Mouse (Mus musculus): ENCODE data around the gene Rpp25. TPM values are rescaled to one million over a fixed set of nuclear protein-coding genes. Genes with fewer than 3 reads are reported as not detected.

The Rpp25 gene
- total RNA-seq, 2 experiments from 2014 or later = 16.9 to 18.5 TPM

DNA sequence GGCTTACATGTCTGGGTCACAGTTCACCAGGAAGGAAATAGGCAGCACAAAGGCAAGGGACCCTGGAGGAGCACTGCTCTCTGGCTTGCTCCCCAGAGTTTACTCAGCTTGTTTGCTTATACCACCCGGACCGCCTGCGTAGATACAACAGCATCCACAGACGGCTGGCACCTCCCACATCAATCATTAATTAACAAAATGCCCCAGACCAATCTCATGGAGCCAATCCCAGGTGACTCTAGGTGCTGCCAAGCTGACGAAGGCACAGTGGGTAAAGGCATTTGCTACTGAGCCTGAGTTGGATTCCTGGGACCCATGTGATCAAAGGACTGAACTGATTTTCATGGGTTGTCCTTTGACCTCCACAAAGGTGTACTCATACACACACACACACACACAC is 6.6 kb upstream of the Rpp25 start:
- H3K4me3 ChIP-seq = no peak overlapping the region
- intact Hi-C loops (cut with DNase I) = no loop called here
- DNase-seq (ENCODE audit: extremely low spot score in 1 of 2, low spot score in 2 of 2) = no peak
- TF ChIP-seq CTCF (IDR thresholded peaks at IDR 0.05) = no peak
- no peak overlapping the region for H3K27ac ChIP-seq

DNA sequence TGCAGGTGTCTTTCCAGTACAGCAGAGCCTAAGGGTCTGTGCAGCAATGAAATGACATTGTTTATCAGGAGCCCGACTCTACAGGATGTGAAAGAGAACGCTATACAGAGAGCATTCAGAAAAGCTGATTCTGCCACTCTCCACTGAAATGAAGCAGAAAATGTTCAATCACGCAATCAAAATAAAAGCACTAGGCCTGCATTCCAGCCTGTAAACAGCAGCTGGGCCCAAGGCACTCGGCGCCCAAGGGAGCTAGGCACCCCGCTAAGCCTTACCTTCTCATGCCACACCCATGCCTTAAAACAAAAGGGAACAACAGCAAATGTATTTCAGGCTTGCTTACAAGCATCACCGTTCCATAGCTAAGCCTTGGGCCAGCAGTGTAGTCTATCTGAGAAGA is 5.3 kb upstream of the Rpp25 start:
- DNase-seq (ENCODE audit: extremely low spot score in 1 of 2, low spot score in 2 of 2) = no peak
- H3K4me3 ChIP-seq = no peak overlapping the region

DNA sequence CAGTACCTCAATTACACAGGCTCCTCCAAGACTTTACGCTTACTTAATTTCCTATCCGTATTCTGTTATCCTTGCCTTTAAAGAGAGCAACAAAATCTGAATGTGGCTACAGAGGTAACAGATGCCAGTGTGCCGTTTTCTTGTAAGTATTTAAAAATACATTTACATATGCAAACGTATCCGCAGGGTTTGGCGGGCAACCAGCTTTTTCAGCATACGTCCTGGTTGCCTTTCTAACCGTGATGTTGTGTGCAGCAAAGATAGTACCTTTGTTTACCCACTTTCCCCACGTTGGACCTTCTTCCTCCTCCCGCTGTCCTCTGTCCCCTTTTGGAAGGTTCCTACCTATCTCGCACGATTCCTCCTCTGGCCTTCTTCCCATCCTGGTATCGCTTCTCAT is 2.4 kb upstream of the Rpp25 start:
- peak in 1 of 2 experiments; percentile 46 for DNase-seq (ENCODE audit: extremely low spot score in 1 of 2, low spot score in 2 of 2)
- intact Hi-C loops (cut with DNase I) = no loop called here
- TF ChIP-seq CTCF (IDR thresholded peaks at IDR 0.05) = no peak
- Histone ChIP-seq H3K27ac (peak overlapping the region; percentile 75), H3K4me3 (peak overlapping the region; percentile 57)

More for the DNA sequence above, 5.3 kb upstream of the Rpp25 start:
- H3K27ac ChIP-seq = no peak overlapping the region
- intact Hi-C loops (cut with DNase I) = no loop called here
- no peak for TF ChIP-seq CTCF (IDR thresholded peaks at IDR 0.05)

DNA sequence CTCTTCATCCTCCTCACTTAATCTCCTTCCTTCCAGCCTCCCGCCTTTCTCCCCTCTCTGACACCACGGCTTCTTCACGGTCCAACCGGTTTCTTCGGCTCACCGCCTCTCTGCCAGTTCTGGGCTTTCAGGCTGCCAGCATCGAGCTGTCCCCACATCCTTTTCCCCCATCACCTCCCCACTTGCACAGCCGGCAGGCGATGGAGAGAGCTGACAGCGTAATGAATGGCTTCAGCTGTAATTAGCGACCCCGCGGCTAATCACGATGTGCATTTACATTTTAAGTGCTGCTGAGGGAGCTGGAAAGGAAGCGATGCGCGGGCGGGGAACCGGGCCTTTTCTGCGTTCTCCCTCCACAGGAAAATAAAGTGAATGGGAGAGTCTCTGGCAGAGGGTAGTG is 2.0 kb upstream of the Rpp25 start:
- peak; percentile 47 to 64 for DNase-seq (ENCODE audit: extremely low spot score in 1 of 2, low spot score in 2 of 2)
- intact Hi-C loops (cut with DNase I) = loop anchor here (2.0 kb wide), 2 partner anchors 15 to 33 kb away; partner anchors contain the start of gene Scamp5
- H3K27ac ChIP-seq = peak overlapping the region; percentile 75
- H3K4me3 ChIP-seq = peak overlapping the region; percentile 57
- no peak for TF ChIP-seq CTCF (IDR thresholded peaks at IDR 0.05)

DNA sequence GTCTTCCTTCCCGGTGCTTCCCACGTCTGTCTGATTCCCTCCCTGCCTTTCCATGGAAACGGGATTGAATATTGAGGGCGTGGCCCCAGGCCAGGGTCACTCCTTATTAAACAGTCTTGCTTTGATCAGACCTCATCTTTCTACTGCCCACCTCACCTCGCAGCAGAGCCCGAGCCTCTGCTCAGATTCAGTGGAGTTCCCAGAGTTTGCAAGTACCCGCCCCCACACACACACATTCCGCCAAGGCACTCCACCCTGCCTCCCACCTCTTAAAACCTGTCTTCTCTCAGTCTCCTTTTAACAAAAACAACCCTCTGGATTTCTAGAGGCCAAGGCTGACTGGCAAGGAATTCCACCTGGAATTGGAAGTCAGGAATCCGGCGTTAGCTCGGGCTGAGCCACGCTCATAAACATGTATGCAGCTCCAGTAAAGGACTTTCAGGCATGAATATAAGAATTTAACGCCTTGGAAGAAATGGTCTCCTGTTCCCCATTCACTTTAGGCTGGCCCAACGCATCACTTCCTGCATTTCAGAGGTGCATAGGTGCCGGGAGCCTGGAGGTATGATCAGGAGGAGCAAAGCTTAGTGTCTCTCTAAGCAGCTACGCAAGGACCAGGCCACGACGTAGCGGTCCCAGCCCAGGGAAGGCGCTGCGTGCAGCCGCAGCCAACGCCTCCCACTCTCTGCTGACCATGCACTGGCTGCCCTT is 760 bp upstream of the Rpp25 start:
- peak overlapping the region; percentile 57 for H3K4me3 ChIP-seq
- TF ChIP-seq CTCF (IDR thresholded peaks at IDR 0.05) = no peak
- intact Hi-C loops (cut with DNase I) = loop anchor here (2.0 kb wide), 2 partner anchors 16 to 34 kb away; partner anchors contain the start of gene Scamp5
- DNase-seq (ENCODE audit: extremely low spot score in 1 of 2, low spot score in 2 of 2) = peak in 1 of 2 experiments; percentile 38
- peak overlapping the region; percentile 69 for H3K27ac ChIP-seq

DNA sequence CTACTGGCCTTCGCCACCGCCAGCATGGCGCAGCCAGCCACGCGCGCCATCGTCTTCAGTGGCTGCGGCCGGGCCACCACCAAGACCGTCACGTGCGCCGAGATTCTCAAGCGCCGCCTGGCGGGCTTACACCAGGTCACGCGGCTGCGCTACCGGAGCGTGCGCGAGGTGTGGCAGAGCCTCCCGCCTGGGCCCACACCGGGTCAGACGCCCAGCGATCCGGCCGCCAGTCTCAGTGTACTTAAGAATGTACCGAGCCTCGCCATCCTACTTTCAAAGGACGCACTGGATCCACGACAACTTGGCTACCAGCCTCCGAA is 515 bp downstream of the Rpp25 start:
- intact Hi-C loops (cut with DNase I) = loop anchor here (2.0 kb wide), 1 partner anchor 16 kb away; the partner anchor contains the start of gene Cox5a
- H3K27ac ChIP-seq = peak overlapping the region; percentile 69; the same call in 1 of the 2 replicates
- peak; percentile 37 for TF ChIP-seq CTCF (IDR thresholded peaks at IDR 0.05)
- peak overlapping the region; percentile 57 for H3K4me3 ChIP-seq
- peak; percentile 58 to 63 for DNase-seq (ENCODE audit: extremely low spot score in 1 of 2, low spot score in 2 of 2)

DNA sequence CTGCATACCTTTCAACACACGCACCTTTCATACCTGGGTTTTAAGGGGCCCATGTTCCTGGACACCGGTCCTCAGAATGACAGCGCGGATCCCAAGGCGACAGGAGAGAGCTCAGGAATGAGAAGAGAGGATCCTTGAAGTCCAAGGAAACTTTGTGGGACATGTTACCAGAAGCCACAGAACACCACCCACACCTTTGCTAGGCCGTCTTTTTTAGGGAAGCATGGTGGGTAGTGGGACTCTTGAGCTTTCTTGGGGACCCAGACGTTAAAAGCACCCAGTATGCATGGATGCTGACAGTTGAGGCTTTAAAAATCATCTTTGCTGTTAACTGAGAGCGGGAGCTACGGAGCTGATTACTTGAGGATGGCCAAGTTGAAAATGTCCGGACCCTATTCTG is 1.1 kb downstream of the Rpp25 start:
- DNase-seq (ENCODE audit: extremely low spot score in 1 of 2, low spot score in 2 of 2) = no peak
- intact Hi-C loops (cut with DNase I) = loop anchor here (2.0 kb wide), 1 partner anchor 16 kb away; the partner anchor contains the start of gene Cox5a
- Histone ChIP-seq H3K4me3 (peak overlapping the region; percentile 57), H3K27ac (no peak overlapping the region; the same call in 1 of the 2 replicates)
- no peak for TF ChIP-seq CTCF (IDR thresholded peaks at IDR 0.05)

DNA sequence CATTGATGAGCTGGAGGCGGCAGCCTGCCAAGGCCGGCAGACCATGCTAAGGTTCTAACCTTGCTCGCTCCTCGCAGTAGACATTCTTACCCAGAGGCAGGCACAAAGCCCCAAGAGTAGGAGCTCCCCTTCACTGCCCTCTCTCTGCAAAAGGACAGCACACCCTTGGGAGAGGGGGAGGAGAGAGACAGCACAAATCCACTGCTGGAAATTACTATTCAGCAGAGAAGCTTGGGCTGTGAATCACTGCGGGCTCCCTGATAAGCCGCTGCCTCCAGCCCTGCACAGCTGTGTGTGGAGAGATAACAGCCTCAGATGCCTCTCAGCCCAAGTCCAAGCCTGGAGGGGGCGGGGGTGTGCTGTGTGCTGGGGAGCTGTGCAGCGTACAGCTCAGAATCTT is 1.9 kb downstream of the Rpp25 start:
- TF ChIP-seq CTCF (IDR thresholded peaks at IDR 0.05) = no peak
- peak; percentile 46 to 65 for DNase-seq (ENCODE audit: extremely low spot score in 1 of 2, low spot score in 2 of 2)
- intact Hi-C loops (cut with DNase I) = loop anchor here (2.0 kb wide), 1 partner anchor 15 kb away; the partner anchor contains the start of gene Cox5a
- Histone ChIP-seq H3K27ac (peak overlapping the region; percentile 40; the same call in 1 of the 2 replicates), H3K4me3 (0 out of 2 replicates have a peak overlapping the region, but pooled peaks have one; percentile 13)

DNA sequence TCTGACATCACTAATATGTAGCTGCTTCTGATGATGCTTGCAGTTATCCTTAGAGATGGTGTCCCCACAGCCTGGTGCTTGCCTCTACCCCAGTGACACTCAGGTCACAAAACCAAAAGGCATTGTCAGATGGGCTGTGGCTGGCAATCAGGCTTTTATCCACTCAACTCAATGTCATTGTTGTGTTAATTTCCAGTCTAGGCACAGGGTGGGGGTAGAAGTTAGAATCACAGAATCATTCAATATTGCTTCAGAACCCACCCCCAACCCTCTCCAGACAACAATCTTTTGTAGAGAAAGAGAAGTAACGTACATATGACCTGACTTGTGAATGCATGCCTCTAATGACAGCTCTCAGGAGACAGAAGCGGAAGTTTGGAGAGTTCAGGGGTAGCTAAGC is 6.8 kb downstream of the Rpp25 start:
- H3K4me3 ChIP-seq = no peak overlapping the region
- TF ChIP-seq CTCF (IDR thresholded peaks at IDR 0.05) = no peak
- intact Hi-C loops (cut with DNase I) = no loop called here
- DNase-seq (ENCODE audit: extremely low spot score in 1 of 2, low spot score in 2 of 2) = no peak
- H3K27ac ChIP-seq = no peak overlapping the region

DNA sequence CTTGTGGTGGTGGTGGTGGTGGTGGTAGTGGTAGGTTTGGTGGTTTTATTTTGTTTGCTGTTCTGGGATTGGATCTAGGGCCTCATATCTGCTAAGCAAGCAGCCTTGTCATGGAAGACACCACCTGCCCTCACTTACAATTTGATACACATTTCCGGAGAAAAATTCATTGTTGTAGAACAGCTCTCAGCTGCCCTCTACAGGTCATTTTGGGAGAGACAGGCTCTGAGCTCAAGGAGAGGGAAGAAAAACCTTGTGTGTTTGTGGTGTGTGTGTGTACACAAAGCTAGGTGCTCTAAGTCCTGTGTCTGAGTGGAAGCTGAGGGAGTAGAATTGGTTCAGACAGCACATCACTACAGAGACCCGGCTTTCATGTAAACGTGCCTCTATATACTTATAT is 13.3 kb downstream of the Rpp25 start:
- no peak overlapping the region for H3K4me3 ChIP-seq
- no peak overlapping the region for H3K27ac ChIP-seq
- intact Hi-C loops (cut with DNase I) = loop anchor here (1.0 to 2.0 kb wide), 2 partner anchors 32 to 306 kb away; no protein-coding TSS in a partner anchor
- TF ChIP-seq CTCF (IDR thresholded peaks at IDR 0.05) = peak; percentile 91
- peak; percentile 62 to 64 for DNase-seq (ENCODE audit: extremely low spot score in 1 of 2, low spot score in 2 of 2)

DNA sequence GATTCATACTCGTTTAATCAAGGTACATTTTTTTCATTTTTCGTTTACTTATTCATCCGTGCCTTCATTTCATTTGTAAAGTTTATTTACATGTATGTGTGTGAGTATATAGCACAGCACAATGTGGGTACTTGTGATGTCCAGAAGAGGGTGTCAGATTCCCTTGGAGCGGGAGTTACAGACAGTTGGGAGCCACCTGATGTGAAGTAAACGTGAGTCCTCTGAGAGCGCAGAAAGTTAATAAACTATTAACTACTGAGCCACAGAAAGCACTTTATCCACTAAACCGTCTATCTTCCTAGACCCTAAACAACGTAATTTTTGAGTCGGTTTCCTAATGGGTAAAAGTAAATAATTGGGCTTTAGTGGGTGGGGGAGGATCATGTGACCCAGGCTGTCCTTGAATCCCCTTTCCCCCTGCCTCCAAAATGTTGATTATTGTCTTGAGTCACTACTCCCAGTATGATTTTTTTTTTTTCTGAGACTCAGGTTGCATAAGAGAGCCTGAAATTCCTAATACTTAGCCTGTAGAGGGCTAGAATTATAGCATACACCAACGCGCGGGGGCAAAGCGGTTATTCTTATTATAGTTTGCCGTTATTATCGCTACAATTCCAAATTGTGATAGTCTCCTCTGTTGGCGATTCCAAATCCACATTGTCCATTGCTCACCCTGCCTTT is 16.7 kb downstream of the Rpp25 start:
- no peak; the same call in 1 of the 2 replicates for TF ChIP-seq CTCF (IDR thresholded peaks at IDR 0.05)
- no peak for DNase-seq (ENCODE audit: extremely low spot score in 1 of 2, low spot score in 2 of 2)
- peak overlapping the region; percentile 81 for H3K4me3 ChIP-seq
- H3K27ac ChIP-seq = peak overlapping the region; percentile 99
- intact Hi-C loops (cut with DNase I) = loop anchor here (2.0 to 5.0 kb wide), 3 partner anchors 16 to 448 kb away; partner anchors contain the start of genes Rpp25 and Sin3a
